Mouse (Mus musculus): ENCODE results near the gene Cxcl10. TPM values are rescaled to one million over a fixed set of nuclear protein-coding genes. Genes with fewer than 3 reads are reported as not detected.
"Not testable (repeated sequence)": the region's sequence is repeated elsewhere in the genome, so short reads cannot be mapped to it uniquely, and the experiment has no call there.

The Cxcl10 gene
- polyA plus RNA-seq, 1 experiment = 2.2 TPM

GRCm38 (mm10) chr5:92358767-92359455 lies 10.2 kb upstream of the Cxcl10 start:
- no peak for TF ChIP-seq POLR2A (IDR thresholded peaks at IDR 0.05; ENCODE audit: borderline replicate concordance, extremely low read depth, low read depth, low read length)
- TF ChIP-seq CTCF (IDR thresholded peaks at IDR 0.05; ENCODE audit: insufficient read depth, low read length) = no peak
- no peak for DNase-seq
- no peak overlapping the region for H3K4me3 ChIP-seq (replicated peaks; ENCODE audit: extremely low read depth, low read depth, low read length)
- 59% methylated on average over 11 of the region's 11 CpGs for WGBS
- H3K4me1 ChIP-seq (ENCODE audit: control insufficient read depth, insufficient read depth, low read length) = no peaks in the 10 kb centered on the region

GRCm38 (mm10) chr5:92358033-92358432 lies 9.3 kb upstream of the Cxcl10 start:
- DNase-seq = no peak
- H3K4me1 ChIP-seq (ENCODE audit: control insufficient read depth, insufficient read depth, low read length) = 0 out of 2 replicates have a peak, but pooled peaks cover 2% of the 10 kb centered on the region
- 19% methylated on average over 12 of the region's 12 CpGs for WGBS
- TF ChIP-seq POLR2A (IDR thresholded peaks at IDR 0.05; ENCODE audit: borderline replicate concordance, extremely low read depth, low read depth, low read length) (no peak), CTCF (IDR thresholded peaks at IDR 0.05; ENCODE audit: insufficient read depth, low read length) (no peak)
- H3K4me3 ChIP-seq (replicated peaks; ENCODE audit: extremely low read depth, low read depth, low read length) = no peak overlapping the region

- H3K4me1 ChIP-seq (ENCODE audit: control insufficient read depth, insufficient read depth, low read length) = peaks cover 6% of the 10 kb centered on the region
- peak overlapping the region; percentile 58 for H3K4me3 ChIP-seq (replicated peaks; ENCODE audit: extremely low read depth, low read depth, low read length)
- no peak for TF ChIP-seq POLR2A (IDR thresholded peaks at IDR 0.05; ENCODE audit: borderline replicate concordance, extremely low read depth, low read depth, low read length)
- TF ChIP-seq CTCF (IDR thresholded peaks at IDR 0.05; ENCODE audit: insufficient read depth, low read length) = no peak
- 16% methylated on average over 11 of the region's 11 CpGs for WGBS
- DNase-seq = peak; percentile 37
These were observed 4.8 kb upstream of the Cxcl10 start for GRCm38 (mm10) chr5:92353517-92353916.

- DNase-seq; H3K4me3 ChIP-seq (replicated peaks; ENCODE audit: extremely low read depth, low read depth, low read length): not testable (repeated sequence)
- 60% methylated on average over 4 of the region's 4 CpGs for WGBS
- peaks cover 10% of the 10 kb centered on the region for H3K4me1 ChIP-seq (ENCODE audit: control insufficient read depth, insufficient read depth, low read length)
These were observed 4.0 kb upstream of the Cxcl10 start for GRCm38 (mm10) chr5:92352716-92353115.

- TF ChIP-seq CTCF (IDR thresholded peaks at IDR 0.05; ENCODE audit: insufficient read depth, low read length) (no peak), POLR2A (IDR thresholded peaks at IDR 0.05; ENCODE audit: borderline replicate concordance, extremely low read depth, low read depth, low read length) (no peak)
- H3K4me1 ChIP-seq (ENCODE audit: control insufficient read depth, insufficient read depth, low read length) = peaks cover 10% of the 10 kb centered on the region
- 81% methylated on average over 7 of the region's 7 CpGs for WGBS
- no peak overlapping the region for H3K4me3 ChIP-seq (replicated peaks; ENCODE audit: extremely low read depth, low read depth, low read length)
- no peak for DNase-seq
These were observed 1.0 kb upstream of the Cxcl10 start for GRCm38 (mm10) chr5:92349731-92350130.

- H3K4me1 ChIP-seq (ENCODE audit: control insufficient read depth, insufficient read depth, low read length) = peaks cover 8% of the 10 kb centered on the region
- TF ChIP-seq CTCF (IDR thresholded peaks at IDR 0.05; ENCODE audit: insufficient read depth, low read length) = no peak
- TF ChIP-seq POLR2A (IDR thresholded peaks at IDR 0.05; ENCODE audit: borderline replicate concordance, extremely low read depth, low read depth, low read length) = no peak
- no peak overlapping the region for H3K4me3 ChIP-seq (replicated peaks; ENCODE audit: extremely low read depth, low read depth, low read length)
- no peak for DNase-seq
- WGBS = 76% methylated on average over 8 of the region's 8 CpGs
These were observed 3.7 kb downstream of the Cxcl10 start for GRCm38 (mm10) chr5:92345006-92345405.

GRCm38 (mm10) chr5:92340606-92341005 lies 8.1 kb downstream of the Cxcl10 start:
- Histone ChIP-seq H3K4me1 (ENCODE audit: control insufficient read depth, insufficient read depth, low read length) (no peaks in the 10 kb centered on the region), H3K4me3 (replicated peaks; ENCODE audit: extremely low read depth, low read depth, low read length) (no peak overlapping the region)
- 50% methylated on average over 4 of the region's 4 CpGs for WGBS
- TF ChIP-seq CTCF (IDR thresholded peaks at IDR 0.05; ENCODE audit: insufficient read depth, low read length) (no peak), POLR2A (IDR thresholded peaks at IDR 0.05; ENCODE audit: borderline replicate concordance, extremely low read depth, low read depth, low read length) (no peak)
- no peak for DNase-seq

GRCm38 (mm10) chr5:92336743-92337142 lies 11.9 kb downstream of the Cxcl10 start:
- TF ChIP-seq POLR2A (IDR thresholded peaks at IDR 0.05; ENCODE audit: borderline replicate concordance, extremely low read depth, low read depth, low read length) = no peak
- TF ChIP-seq CTCF (IDR thresholded peaks at IDR 0.05; ENCODE audit: insufficient read depth, low read length) = no peak
- DNase-seq = no peak
- WGBS = 66% methylated on average over 3 of the region's 3 CpGs
- H3K4me3 ChIP-seq (replicated peaks; ENCODE audit: extremely low read depth, low read depth, low read length) = no peak overlapping the region
- peaks cover 4% of the 10 kb centered on the region; the same call in 1 of the 2 replicates for H3K4me1 ChIP-seq (ENCODE audit: control insufficient read depth, insufficient read depth, low read length)

GRCm38 (mm10) chr5:92332359-92332840 lies 16.3 kb downstream of the Cxcl10 start:
- no peak for TF ChIP-seq CTCF (IDR thresholded peaks at IDR 0.05; ENCODE audit: insufficient read depth, low read length)
- no peak for TF ChIP-seq POLR2A (IDR thresholded peaks at IDR 0.05; ENCODE audit: borderline replicate concordance, extremely low read depth, low read depth, low read length)
- 27% methylated on average over 9 of the region's 9 CpGs for WGBS
- Histone ChIP-seq H3K4me3 (replicated peaks; ENCODE audit: extremely low read depth, low read depth, low read length) (peak overlapping the region; percentile 66), H3K4me1 (ENCODE audit: control insufficient read depth, insufficient read depth, low read length) (peaks cover 4% of the 10 kb centered on the region; the same call in 1 of the 2 replicates)
- no peak for DNase-seq

GRCm38 (mm10) chr5:92331635-92332338 lies 16.9 kb downstream of the Cxcl10 start, which contains the start of gene Art3:
Gene Art3 (plus strand): TSS chr5:92331827.
- no peak for DNase-seq
- 86% methylated on average over 17 of the region's 17 CpGs for WGBS
- H3K4me1 ChIP-seq (ENCODE audit: control insufficient read depth, insufficient read depth, low read length) = peaks cover 4% of the 10 kb centered on the region; the same call in 1 of the 2 replicates
- TF ChIP-seq CTCF (IDR thresholded peaks at IDR 0.05; ENCODE audit: insufficient read depth, low read length) (no peak), POLR2A (IDR thresholded peaks at IDR 0.05; ENCODE audit: borderline replicate concordance, extremely low read depth, low read depth, low read length) (no peak)
- peak within 1 kb of the TSS; percentile 66 for H3K4me3 ChIP-seq (replicated peaks; ENCODE audit: extremely low read depth, low read depth, low read length)
